In genomic region chr11:119268557-119269195, GRCm38 (mm10) we compare ENCODE assay signal across 7 mouse cellular contexts. TPM values are rescaled to one million over a fixed set of nuclear protein-coding genes. Genes with fewer than 3 reads are reported as not detected.
DNase-seq lines count a peak whose midpoint lies in the region; ATAC-seq and TF ChIP-seq lines count a peak whose summit lies in the region.

No protein-coding gene starts in this region.

- TF ChIP-seq POLR2A in MEL (IDR thresholded peaks at IDR 0.05; ENCODE audit: control insufficient read depth in 1 of 2, insufficient read depth in 1 of 2, low read depth in 1 of 2, low read length in 2 of 2, poor library complexity in 1 of 2) = no peak

- no peak overlapping the region for H3K27ac ChIP-seq in MEL (ENCODE audit: control insufficient read depth, low read depth, low read length)
- no peak overlapping the region for H3K27ac ChIP-seq in midbrain, embryonic 13.5 days

- H3K4me3 ChIP-seq in E14TG2a.4 (replicated peaks; ENCODE audit: low read length) (peak overlapping the region; percentile 78), MEL (ENCODE audit: control insufficient read depth in 1 of 2, insufficient read depth in 1 of 2, low read depth in 2 of 2, low read length in 2 of 2) (peak overlapping the region; percentile 62 to 87)
- peak overlapping the region; percentile 64 for H3K4me3 ChIP-seq in midbrain, embryonic 13.5 days (replicated peaks)

- H3K36me3 ChIP-seq in E14TG2a.4 (ENCODE audit: insufficient read depth, low read length) (peaks cover 32% of the 10 kb centered on the region), MEL (ENCODE audit: control insufficient read depth in 1 of 2, insufficient read depth in 2 of 2, low read length in 2 of 2) (peaks cover 0 to 6% of the 10 kb centered on the region in 2 experiments; a peak in 1 of 4 replicates)
- peaks cover 33% of the 10 kb centered on the region for H3K36me3 ChIP-seq in midbrain, embryonic 13.5 days

- peak overlapping the region; percentile 89 for H3K4me2 ChIP-seq in midbrain, embryonic 13.5 days (replicated peaks)

- DNase-seq in MEL (ENCODE audit: low read depth, low spot score) = peak; percentile 28
- DNase-seq in frontal cortex, adult 2 months (ENCODE audit: extremely low spot score in 1 of 2, low spot score in 1 of 2) = peak; percentile 69 to 77
- DNase-seq in left cerebral cortex, adult 18-20 months (ENCODE audit: low spot score in 2 of 2) = peak; percentile 51 to 64
- DNase-seq in urinary bladder, postnatal 14 days (ENCODE audit: low spot score) = no peak
- no peak for DNase-seq in thymus, postnatal 36 days

- WGBS in midbrain, embryonic 13.5 days = 68% methylated on average over 16 of the region's 16 CpGs

- H3K9me3 ChIP-seq in E14TG2a.4 (ENCODE audit: low read length) = no peaks in the 10 kb centered on the region
- H3K9me3 ChIP-seq in MEL (replicated peaks; ENCODE audit: insufficient read depth, low read length) = no peaks in the 10 kb centered on the region
- no peaks in the 10 kb centered on the region for H3K9me3 ChIP-seq in midbrain, embryonic 13.5 days

- H3K4me1 ChIP-seq in E14TG2a.4 (replicated peaks; ENCODE audit: low read depth, low read length) (peaks cover 76% of the 10 kb centered on the region), MEL (ENCODE audit: control insufficient read depth in 1 of 2, insufficient read depth in 2 of 2, low read length in 2 of 2) (peaks cover 3 to 20% of the 10 kb centered on the region in 2 experiments)
- peaks cover 18% of the 10 kb centered on the region for H3K4me1 ChIP-seq in midbrain, embryonic 13.5 days (replicated peaks)

- H3K9ac ChIP-seq in MEL (ENCODE audit: control insufficient read depth, low read depth, low read length, poor library complexity, severe bottlenecking) = peak overlapping the region; percentile 67
- peak overlapping the region; percentile 76 for H3K9ac ChIP-seq in midbrain, embryonic 13.5 days (replicated peaks)

- TF ChIP-seq RAD21 in MEL (IDR thresholded peaks at IDR 0.05; ENCODE audit: low read depth, low read length) = no peak

- H3K27me3 ChIP-seq in E14TG2a.4 (ENCODE audit: insufficient read depth, low read length) (peaks cover 11% of the 10 kb centered on the region), MEL (ENCODE audit: control insufficient read depth in 1 of 2, insufficient read depth in 2 of 2, low read length in 2 of 2) (no peaks in the 10 kb centered on the region)
- no peaks in the 10 kb centered on the region for H3K27me3 ChIP-seq in midbrain, embryonic 13.5 days

- no peak for TF ChIP-seq EP300 in MEL (IDR thresholded peaks at IDR 0.05; ENCODE audit: low read depth in 1 of 2, low read length in 2 of 2)

- TF ChIP-seq CTCF in E14TG2a.4 (conservative IDR thresholded peaks at IDR 0.05; ENCODE audit: low read length) (no peak), MEL (IDR thresholded peaks at IDR 0.05 in 2 of 3, conservative IDR thresholded peaks at IDR 0.05 in 1 of 3; ENCODE audit: control insufficient read depth in 1 of 3, insufficient read depth in 1 of 3, low read depth in 2 of 3, low read length in 3 of 3, poor library complexity in 1 of 3, severe bottlenecking in 1 of 3) (no peak)

- 0 out of 2 replicates have a peak, but pooled peaks have one; percentile 14 for ATAC-seq in midbrain, embryonic 13.5 days

- H3K79me2 ChIP-seq in MEL (ENCODE audit: control insufficient read depth, insufficient read depth, low read length, poor library complexity) = peaks cover 6% of the 10 kb centered on the region

TF ChIP-seq in MEL, 35 proteins besides CTCF, POLR2A, EP300 and RAD21:
- TF ChIP-seq MYB (IDR thresholded peaks at IDR 0.05; ENCODE audit: low read depth, low read length) = no peak
- TF ChIP-seq USF2 (IDR thresholded peaks at IDR 0.05; ENCODE audit: borderline replicate concordance in 1 of 2, insufficient read depth in 1 of 2, low read depth in 1 of 2, low read length in 2 of 2) = peak in 1 of 2 experiments; percentile 6; a peak in 1 of 4 replicates

RNA-seq across cellular contexts. Expression of gene Gaa, which starts 1.0 kb away (rescaled TPM):
- 51.4 and 54.1 TPM in 2 replicates for total RNA-seq in MEL (2012; rRNA removed)
- polyA plus RNA-seq in MEL (2012; ENCODE audit: insufficient read depth in 1 of 2, insufficient read length in 2 of 2, low read depth in 1 of 2, low replicate concordance in 2 of 2, missing spikeins in 1 of 2) = 10 to 100 TPM in 1 of 2 experiments, not detected in 1; 85.6 TPM
- 182 and 207 TPM in 2 replicates for polyA plus RNA-seq in frontal cortex, adult 2 months (2012; rRNA removed)
- 100 to 1,000 TPM; 242 to 279 TPM for total RNA-seq in left cerebral cortex, adult 18-20 months (2021)
- 49.9 and 50.7 TPM in 2 replicates for polyA plus RNA-seq in midbrain, embryonic 13.5 days (2015; fragmentation: Nextera tagmentation; extraction: Ambion mirVana)

RNA-seq across cellular contexts. Expression of gene Eif4a3, which starts 31.2 kb away (rescaled TPM):
- total RNA-seq in MEL (2012; rRNA removed) = 509 and 608 TPM in 2 replicates
- 100 to 1,000 TPM; 427 to 521 TPM for polyA plus RNA-seq in MEL (2012; ENCODE audit: insufficient read depth in 1 of 2, insufficient read length in 2 of 2, low read depth in 1 of 2, low replicate concordance in 2 of 2, missing spikeins in 1 of 2)
- 98.0 and 109 TPM in 2 replicates for polyA plus RNA-seq in frontal cortex, adult 2 months (2012; rRNA removed)
- total RNA-seq in left cerebral cortex, adult 18-20 months (2021) = 10 to 100 TPM; 75.9 to 83.0 TPM
- polyA plus RNA-seq in midbrain, embryonic 13.5 days (2015; fragmentation: Nextera tagmentation; extraction: Ambion mirVana) = 317 and 341 TPM in 2 replicates

RNA-seq across cellular contexts. Expression of gene Card14, which starts 38.9 kb away (rescaled TPM):
- not detected in 2 replicates for total RNA-seq in MEL (2012; rRNA removed)
- not detected for polyA plus RNA-seq in MEL (2012; ENCODE audit: insufficient read depth in 1 of 2, insufficient read length in 2 of 2, low read depth in 1 of 2, low replicate concordance in 2 of 2, missing spikeins in 1 of 2)
- 0.15 and 0.32 TPM in 2 replicates for polyA plus RNA-seq in frontal cortex, adult 2 months (2012; rRNA removed)
- total RNA-seq in left cerebral cortex, adult 18-20 months (2021) = under 1 TPM; 0.12 to 0.28 TPM
- 0.08 and 0.09 TPM in 2 replicates for polyA plus RNA-seq in midbrain, embryonic 13.5 days (2015; fragmentation: Nextera tagmentation; extraction: Ambion mirVana)

RNA-seq across cellular contexts. Expression of gene Ccdc40, which starts 40.3 kb away (rescaled TPM):
- 0.46 and 0.92 TPM in 2 replicates for total RNA-seq in MEL (2012; rRNA removed)
- polyA plus RNA-seq in MEL (2012; ENCODE audit: insufficient read depth in 1 of 2, insufficient read length in 2 of 2, low read depth in 1 of 2, low replicate concordance in 2 of 2, missing spikeins in 1 of 2) = 1 to 10 TPM in 1 of 2 experiments, not detected in 1; 1.9 TPM
- polyA plus RNA-seq in frontal cortex, adult 2 months (2012; rRNA removed) = 1.7 and 1.9 TPM in 2 replicates
- total RNA-seq in left cerebral cortex, adult 18-20 months (2021) = under 1 TPM; 0.70 to 0.91 TPM
- polyA plus RNA-seq in midbrain, embryonic 13.5 days (2015; fragmentation: Nextera tagmentation; extraction: Ambion mirVana) = 17.6 and 18.1 TPM in 2 replicates

RNA-seq across cellular contexts. Expression of gene Tbc1d16, which starts 40.4 kb away (rescaled TPM):
- 12.0 and 13.6 TPM in 2 replicates for total RNA-seq in MEL (2012; rRNA removed)
- polyA plus RNA-seq in MEL (2012; ENCODE audit: insufficient read depth in 1 of 2, insufficient read length in 2 of 2, low read depth in 1 of 2, low replicate concordance in 2 of 2, missing spikeins in 1 of 2) = 10 to 100 TPM in 1 of 2 experiments, not detected in 1; 19.2 TPM
- 17.9 and 20.6 TPM in 2 replicates for polyA plus RNA-seq in frontal cortex, adult 2 months (2012; rRNA removed)
- 10 to 100 TPM; 24.8 to 27.5 TPM for total RNA-seq in left cerebral cortex, adult 18-20 months (2021)
- polyA plus RNA-seq in midbrain, embryonic 13.5 days (2015; fragmentation: Nextera tagmentation; extraction: Ambion mirVana) = 50.0 and 53.1 TPM in 2 replicates

Comparison
In these comparisons a context has a peak if more than half of its experiments do, and no peak if none do; other contexts are left out.
1. DNase-seq: peak in MEL (single experiment), frontal cortex, adult 2 months (2 of 2) and left cerebral cortex, adult 18-20 months (2 of 2); none in urinary bladder, postnatal 14 days (single experiment) and thymus, postnatal 36 days (0 of 2).
2. Peak in every context shown above with its lines, with median percentiles within 50 percentile points of each other: H3K4me3 ChIP-seq.